Mouse (Mus musculus) forebrain, embryonic 16.5 days (tissue): ENCODE data around the gene Grb7. TPM values are rescaled to one million over a fixed set of nuclear protein-coding genes. Genes with fewer than 3 reads are reported as not detected.

ENCODE experiments used
- ATAC-seq: fragments of 200-750 bp; cut with Nextera tagmentation; 2 replicates; pipeline ENCODE4 v1.8.0; 2017; ENCODE audit warnings: mild to moderate bottlenecking, moderate library complexity
- H3K27ac ChIP-seq: fragments of 300-500 bp; sonication (generic); 2 replicates; pipeline ENCODE4 v1.5.1; 2014; ENCODE audit warnings: low read length, control low read depth
- H3K27me3 ChIP-seq: fragments of 300-500 bp; sonication (generic); replicated peaks from 2 replicates; pipeline ENCODE4 v1.6.1; 2014; ENCODE audit warnings: low read length; ENCODE audit not compliant: control insufficient read depth, insufficient read depth
- H3K36me3 ChIP-seq: fragments of 300-500 bp; sonication (generic); 2 replicates; pipeline ENCODE4 v1.6.1; 2014; ENCODE audit not compliant: control insufficient read depth, insufficient read depth
- H3K4me1 ChIP-seq: fragments of 300-500 bp; sonication (generic); replicated peaks from 2 replicates; pipeline ENCODE4 v1.6.1; 2014; ENCODE audit warnings: low read length; ENCODE audit not compliant: control insufficient read depth, insufficient read depth
- H3K4me2 ChIP-seq: fragments of 300-500 bp; sonication (generic); 2 replicates; pipeline ENCODE4 v1.6.1; 2014; ENCODE audit warnings: mild to moderate bottlenecking, low read length, control low read depth
- H3K4me3 ChIP-seq: fragments of 300-500 bp; sonication (generic); replicated peaks from 2 replicates; pipeline ENCODE4 v1.5.1; 2014; ENCODE audit warnings: mild to moderate bottlenecking, low read length, control low read depth
- H3K9ac ChIP-seq: fragments of 300-500 bp; sonication (generic); replicated peaks from 2 replicates; pipeline ENCODE4 v1.6.1; 2014; ENCODE audit warnings: low read depth, low read length, control low read depth
- H3K9me3 ChIP-seq: fragments of 300-500 bp; sonication (generic); 2 replicates; pipeline ENCODE4 v1.6.1; 2016; ENCODE audit warnings: low read length; ENCODE audit not compliant: control insufficient read depth
- WGBS: fragments of 180-500 bp; shearing (Covaris S2); extraction: QIAGEN DNeasy Blood & Tissue Kit; methylation state at CpG from one replicate; pipeline ENCODE4 v1.1.7; 2014; 5-methylcytosine and 5-hydroxymethylcytosine counted together
- polyA plus RNA-seq: library from polyadenylated mRNA; unstranded; fragments of >200 nt; fragmentation: Nextera tagmentation; extraction: Ambion mirVana; gene quantifications from 2 replicates; pipeline ENCODE4 v1.2.1, GENCODE M21; 2015

Gene Grb7
- polyA plus RNA-seq, 1 experiment from 2014 or later: 0.70 TPM

- H3K4me1 ChIP-seq: peaks cover 25% of the 10 kb centered on the region
- WGBS: 30% methylated on average over 7 of the region's 7 CpGs
- no peak overlapping the region for H3K9ac ChIP-seq
- peak overlapping the region; percentile 99 for H3K4me2 ChIP-seq
- no peak overlapping the region for H3K27ac ChIP-seq
- no peaks in the 10 kb centered on the region for H3K36me3 ChIP-seq
- no peak overlapping the region for H3K4me3 ChIP-seq
- no peak for ATAC-seq
- peaks cover 10% of the 10 kb centered on the region for H3K27me3 ChIP-seq
- H3K9me3 ChIP-seq: no peaks in the 10 kb centered on the region
These were observed 32.5 kb upstream of the Grb7 start for GRCm38 (mm10) chr11:98413731-98414130.

GRCm38 (mm10) chr11:98414162-98414561 lies 32.0 kb upstream of the Grb7 start:
- WGBS: 43% methylated on average over 2 of the region's 2 CpGs

GRCm38 (mm10) chr11:98417074-98417473 lies 29.1 kb upstream of the Grb7 start:
- H3K36me3 ChIP-seq: no peaks in the 10 kb centered on the region
- H3K4me2 ChIP-seq: no peak overlapping the region
- peaks cover 7% of the 10 kb centered on the region; the same call in 1 of the 2 replicates for H3K27me3 ChIP-seq
- H3K4me1 ChIP-seq: peaks cover 13% of the 10 kb centered on the region
- 87% methylated on average over 1 of the region's 1 CpGs for WGBS
- no peak overlapping the region for H3K9ac ChIP-seq
- no peak overlapping the region for H3K27ac ChIP-seq
- H3K4me3 ChIP-seq: no peak overlapping the region
- no peaks in the 10 kb centered on the region for H3K9me3 ChIP-seq
- ATAC-seq: no peak

More at GRCm38 (mm10) chr11:98414162-98414561, 32.0 kb upstream of the Grb7 start:
- ATAC-seq: no peak
- Histone ChIP-seq H3K27ac (no peak overlapping the region), H3K27me3 (peaks cover 10% of the 10 kb centered on the region), H3K9ac (no peak overlapping the region), H3K4me2 (no peak overlapping the region), H3K4me3 (no peak overlapping the region), H3K9me3 (no peaks in the 10 kb centered on the region), H3K4me1 (peaks cover 22% of the 10 kb centered on the region), H3K36me3 (no peaks in the 10 kb centered on the region)

GRCm38 (mm10) chr11:98418273-98418672 lies 27.9 kb upstream of the Grb7 start:
- H3K36me3 ChIP-seq: no peaks in the 10 kb centered on the region
- peaks cover 3% of the 10 kb centered on the region; the same call in 1 of the 2 replicates for H3K4me1 ChIP-seq
- no peak overlapping the region for H3K4me2 ChIP-seq
- no peaks in the 10 kb centered on the region for H3K27me3 ChIP-seq
- no peaks in the 10 kb centered on the region for H3K9me3 ChIP-seq
- ATAC-seq: no peak
- no peak overlapping the region for H3K9ac ChIP-seq
- H3K4me3 ChIP-seq: no peak overlapping the region
- WGBS: 67% methylated on average over 6 of the region's 6 CpGs
- H3K27ac ChIP-seq: no peak overlapping the region

GRCm38 (mm10) chr11:98418939-98419547 lies 27.2 kb upstream of the Grb7 start:
- ATAC-seq: no peak
- no peak overlapping the region for H3K4me2 ChIP-seq
- H3K27me3 ChIP-seq: no peaks in the 10 kb centered on the region
- H3K27ac ChIP-seq: no peak overlapping the region
- 81% methylated on average over 10 of the region's 10 CpGs for WGBS
- H3K36me3 ChIP-seq: no peaks in the 10 kb centered on the region
- no peak overlapping the region for H3K9ac ChIP-seq
- 0 out of 2 replicates have a peak, but pooled peaks cover 3% of the 10 kb centered on the region for H3K4me1 ChIP-seq
- H3K4me3 ChIP-seq: no peak overlapping the region
- no peaks in the 10 kb centered on the region for H3K9me3 ChIP-seq

GRCm38 (mm10) chr11:98426592-98426991 lies 19.6 kb upstream of the Grb7 start:
- H3K4me1 ChIP-seq: no peaks in the 10 kb centered on the region
- WGBS: 93% methylated on average over 7 of the region's 7 CpGs
- H3K4me3 ChIP-seq: no peak overlapping the region
- H3K36me3 ChIP-seq: no peaks in the 10 kb centered on the region
- no peak overlapping the region for H3K27ac ChIP-seq
- H3K9me3 ChIP-seq: no peaks in the 10 kb centered on the region
- no peak overlapping the region for H3K9ac ChIP-seq
- no peak for ATAC-seq
- H3K27me3 ChIP-seq: no peaks in the 10 kb centered on the region
- H3K4me2 ChIP-seq: no peak overlapping the region

GRCm38 (mm10) chr11:98428436-98428835 lies 17.8 kb upstream of the Grb7 start:
- H3K9me3 ChIP-seq: no peaks in the 10 kb centered on the region
- no peaks in the 10 kb centered on the region for H3K36me3 ChIP-seq
- H3K4me2 ChIP-seq: no peak overlapping the region
- no peaks in the 10 kb centered on the region for H3K27me3 ChIP-seq
- H3K4me3 ChIP-seq: no peak overlapping the region
- no peak overlapping the region for H3K27ac ChIP-seq
- ATAC-seq: no peak
- WGBS: 67% methylated on average over 5 of the region's 5 CpGs
- no peaks in the 10 kb centered on the region for H3K4me1 ChIP-seq
- no peak overlapping the region for H3K9ac ChIP-seq

- no peak for ATAC-seq
- H3K9me3 ChIP-seq: no peaks in the 10 kb centered on the region
- 83% methylated on average over 9 of the region's 9 CpGs for WGBS
- no peak overlapping the region for H3K9ac ChIP-seq
- no peak overlapping the region for H3K4me2 ChIP-seq
- no peaks in the 10 kb centered on the region for H3K36me3 ChIP-seq
- H3K27me3 ChIP-seq: no peaks in the 10 kb centered on the region
- H3K27ac ChIP-seq: no peak overlapping the region
- H3K4me1 ChIP-seq: no peaks in the 10 kb centered on the region
- no peak overlapping the region for H3K4me3 ChIP-seq
These were observed 14.3 kb upstream of the Grb7 start for GRCm38 (mm10) chr11:98431743-98432502.

GRCm38 (mm10) chr11:98435723-98436122 lies 10.5 kb upstream of the Grb7 start:
- no peak overlapping the region for H3K9ac ChIP-seq
- no peak overlapping the region for H3K4me3 ChIP-seq
- H3K4me2 ChIP-seq: no peak overlapping the region
- no peak overlapping the region for H3K27ac ChIP-seq
- no peaks in the 10 kb centered on the region for H3K9me3 ChIP-seq
- no peaks in the 10 kb centered on the region for H3K36me3 ChIP-seq
- 90% methylated on average over 9 of the region's 9 CpGs for WGBS
- H3K27me3 ChIP-seq: no peaks in the 10 kb centered on the region
- no peak for ATAC-seq
- H3K4me1 ChIP-seq: peaks cover 8% of the 10 kb centered on the region
